Mouse (Mus musculus): ENCODE measurements around the gene Dok3.

- TF ChIP-seq CTCF (IDR thresholded peaks at IDR 0.05; ENCODE audit: control insufficient read depth, insufficient read depth, low read length) (peak; percentile 96), POLR2A (IDR thresholded peaks at IDR 0.05; ENCODE audit: borderline replicate concordance, control insufficient read depth, low read depth, low read length) (no peak)
These were observed 12.1 kb downstream of the Dok3 start for GRCm38 (mm10) chr13:55516955-55517354.

All from bone marrow, adult 2 months (tissue).